Mouse (Mus musculus) midbrain, embryonic 16.5 days (tissue): ENCODE results near the gene Pilra. TPM values are rescaled to one million over a fixed set of nuclear protein-coding genes. Genes with fewer than 3 reads are reported as not detected.

Experiments used
- ATAC-seq: fragments of 200-750 bp; cut with Nextera tagmentation; 2 replicates; pipeline ENCODE4 v1.8.0; 2017; ENCODE audit warnings: moderate TSS enrichment
- H3K27ac ChIP-seq: fragments of 300-500 bp; sonication (generic); 2 replicates; pipeline ENCODE4 v1.5.1; 2014; ENCODE audit warnings: mild to moderate bottlenecking, low read length, mixed read lengths
- H3K27me3 ChIP-seq: fragments of 300-500 bp; sonication (generic); 2 replicates; pipeline ENCODE4 v1.6.1; 2014; ENCODE audit warnings: low read depth, low read length, mixed read lengths; ENCODE audit not compliant: control insufficient read depth, insufficient read depth
- H3K36me3 ChIP-seq: fragments of 300-500 bp; sonication (generic); 2 replicates; pipeline ENCODE4 v1.6.1; 2014; ENCODE audit warnings: mild to moderate bottlenecking, low read length, moderate library complexity, mixed read lengths; ENCODE audit not compliant: control insufficient read depth, insufficient read depth
- H3K4me1 ChIP-seq: fragments of 300-500 bp; sonication (generic); 2 replicates; pipeline ENCODE4 v1.6.1; 2014; ENCODE audit warnings: mild to moderate bottlenecking, low read length, mixed read lengths; ENCODE audit not compliant: control insufficient read depth, insufficient read depth
- H3K4me2 ChIP-seq: fragments of 300-500 bp; sonication (generic); 2 replicates; pipeline ENCODE4 v1.6.1; 2014; ENCODE audit warnings: mild to moderate bottlenecking, low read length, mixed read lengths
- H3K4me3 ChIP-seq: fragments of 300-500 bp; sonication (generic); 2 replicates; pipeline ENCODE4 v1.5.1; 2014; ENCODE audit warnings: low read depth, mild to moderate bottlenecking, low read length, moderate library complexity, mixed read lengths
- H3K9ac ChIP-seq: fragments of 300-500 bp; sonication (generic); 2 replicates; pipeline ENCODE4 v1.6.1; 2014; ENCODE audit warnings: low read depth, low read length, mixed read lengths
- H3K9me3 ChIP-seq: fragments of 300-500 bp; sonication (generic); replicated peaks from 2 replicates; pipeline ENCODE4 v1.6.1; 2014; ENCODE audit warnings: mild to moderate bottlenecking, low read length, mixed read lengths; ENCODE audit not compliant: control insufficient read depth, poor library complexity, severe bottlenecking
- WGBS: fragments of 180-500 bp; shearing (Covaris S2); extraction: QIAGEN DNeasy Blood & Tissue Kit; methylation state at CpG from one replicate; pipeline ENCODE4 v1.1.7; 2014; 5-methylcytosine and 5-hydroxymethylcytosine counted together
- polyA plus RNA-seq: library from polyadenylated mRNA; unstranded; fragments of >200 nt; fragmentation: Nextera tagmentation; extraction: Ambion mirVana; gene quantifications from 2 replicates; pipeline ENCODE4 v1.2.1, GENCODE M21; 2015

The Pilra gene
- polyA plus RNA-seq, 1 experiment from 2014 or later: 0.48 TPM

GRCm38 (mm10) chr5:137778635-137779034 lies 57.4 kb downstream of the Pilra start, which contains the start of gene Ppp1r35:
Ppp1r35 (plus strand) TSS chr5:137778849.
- WGBS: 0% methylated on average over 31 of the region's 31 CpGs
- ATAC-seq: peak; percentile 96
- Histone ChIP-seq H3K4me3 (peak within 1 kb of the TSS; percentile 79), H3K9me3 (no peaks in the 10 kb centered on the region), H3K9ac (peak within 1 kb of the TSS; percentile 88), H3K4me1 (peaks cover 31% of the 10 kb centered on the region), H3K27me3 (no peaks in the 10 kb centered on the region), H3K4me2 (peak within 1 kb of the TSS; percentile 97), H3K27ac (peak within 1 kb of the TSS; percentile 87), H3K36me3 (peaks cover 15% of the 10 kb centered on the region)

- 89% methylated on average over 7 of the region's 7 CpGs for WGBS
- H3K4me1 ChIP-seq: peaks cover 21% of the 10 kb centered on the region
- H3K27ac ChIP-seq: peak overlapping the region; percentile 87; the same call in 1 of the 2 replicates
- no peak overlapping the region for H3K4me3 ChIP-seq
- no peak for ATAC-seq
- no peaks in the 10 kb centered on the region for H3K27me3 ChIP-seq
- peaks cover 9% of the 10 kb centered on the region for H3K36me3 ChIP-seq
- no peak overlapping the region for H3K4me2 ChIP-seq
- H3K9me3 ChIP-seq: no peaks in the 10 kb centered on the region
- no peak overlapping the region for H3K9ac ChIP-seq
These were observed 58.7 kb downstream of the Pilra start for GRCm38 (mm10) chr5:137777267-137777845.

GRCm38 (mm10) chr5:137776408-137776918 lies 59.6 kb downstream of the Pilra start:
- H3K9ac ChIP-seq: no peak overlapping the region
- H3K9me3 ChIP-seq: no peaks in the 10 kb centered on the region
- no peaks in the 10 kb centered on the region for H3K27me3 ChIP-seq
- H3K36me3 ChIP-seq: no peaks in the 10 kb centered on the region
- H3K4me3 ChIP-seq: no peak overlapping the region
- no peak for ATAC-seq
- no peak overlapping the region for H3K4me2 ChIP-seq
- H3K4me1 ChIP-seq: peaks cover 14% of the 10 kb centered on the region
- H3K27ac ChIP-seq: no peak overlapping the region
- 46% methylated on average over 5 of the region's 5 CpGs for WGBS

GRCm38 (mm10) chr5:137775587-137776290 lies 60.3 kb downstream of the Pilra start:
- no peaks in the 10 kb centered on the region for H3K36me3 ChIP-seq
- H3K27me3 ChIP-seq: no peaks in the 10 kb centered on the region
- no peak overlapping the region for H3K27ac ChIP-seq
- peaks cover 13% of the 10 kb centered on the region for H3K4me1 ChIP-seq
- 89% methylated on average over 2 of the region's 2 CpGs for WGBS
- H3K9ac ChIP-seq: no peak overlapping the region
- no peak overlapping the region for H3K4me3 ChIP-seq
- no peak for ATAC-seq
- H3K4me2 ChIP-seq: no peak overlapping the region
- no peaks in the 10 kb centered on the region for H3K9me3 ChIP-seq

- no peak overlapping the region for H3K27ac ChIP-seq
- H3K4me3 ChIP-seq: no peak overlapping the region
- no peak for ATAC-seq
- H3K9ac ChIP-seq: no peak overlapping the region
- H3K36me3 ChIP-seq: no peaks in the 10 kb centered on the region
- H3K9me3 ChIP-seq: no peaks in the 10 kb centered on the region
- no peak overlapping the region for H3K4me2 ChIP-seq
- H3K4me1 ChIP-seq: peaks cover 9% of the 10 kb centered on the region
- H3K27me3 ChIP-seq: no peaks in the 10 kb centered on the region
These were observed 63.3 kb downstream of the Pilra start for GRCm38 (mm10) chr5:137772755-137773154.

Other genes with a start within 250 kb of the Pilra start
- 57.2 and 60.9 TPM in 2 replicates for gene Mospd3, start 235.2 kb downstream of the Pilra start, polyA plus RNA-seq
- 11.9 and 13.3 TPM in 2 replicates for gene Pcolce, start 222.5 kb downstream of the Pilra start, polyA plus RNA-seq
- 0.11 and 0.12 TPM in 2 replicates for gene Fbxo24, start 207.3 kb downstream of the Pilra start, polyA plus RNA-seq
- 18.8 and 19.2 TPM in 2 replicates for gene Lrch4, start 207.2 kb downstream of the Pilra start, polyA plus RNA-seq
- gene Gm20605, start 207.1 kb downstream of the Pilra start, polyA plus RNA-seq: 8.2 and 9.2 TPM in 2 replicates
- gene Sap25, start 194.9 kb downstream of the Pilra start, polyA plus RNA-seq: 5.9 and 6.7 TPM in 2 replicates
- 0.15 and 0.16 TPM in 2 replicates for gene Irs3, start 190.6 kb downstream of the Pilra start, polyA plus RNA-seq
- 15.8 and 20.4 TPM in 2 replicates for gene Agfg2, start 151.6 kb downstream of the Pilra start, polyA plus RNA-seq
- gene Nyap1, start 94.7 kb downstream of the Pilra start, polyA plus RNA-seq: 67.2 and 67.5 TPM in 2 replicates
- 55.4 and 74.1 TPM in 2 replicates for gene Tsc22d4, start 90.6 kb downstream of the Pilra start, polyA plus RNA-seq
- gene Ppp1r35, start 57.4 kb downstream of the Pilra start, polyA plus RNA-seq: 33.5 and 36.6 TPM in 2 replicates
- 10.4 and 11.6 TPM in 2 replicates for gene Mepce, start 48.6 kb downstream of the Pilra start, polyA plus RNA-seq
- 11.6 and 13.1 TPM in 2 replicates for gene Zcwpw1, start 48.5 kb downstream of the Pilra start, polyA plus RNA-seq
- 0.39 TPM in 1 of 2 replicates, not detected in the other for gene Pilrb1, start 21.8 kb upstream of the Pilra start, polyA plus RNA-seq
- not detected in 2 replicates for gene Pilrb2, start 35.5 kb upstream of the Pilra start, polyA plus RNA-seq
- not detected in 2 replicates for gene Cyp3a13, start 85.3 kb upstream of the Pilra start, polyA plus RNA-seq
- gene Gjc3, start 126.8 kb upstream of the Pilra start, polyA plus RNA-seq: 0.31 and 0.44 TPM in 2 replicates
- gene Azgp1, start 145.2 kb upstream of the Pilra start, polyA plus RNA-seq: not detected in 2 replicates
- gene Smok3a, start 185.0 kb upstream of the Pilra start, polyA plus RNA-seq: not detected in 2 replicates
- not detected in 2 replicates for gene Smok3b, start 185.1 kb upstream of the Pilra start, polyA plus RNA-seq
- gene Smok3c, start 216.9 kb upstream of the Pilra start, polyA plus RNA-seq: not detected in 2 replicates
- gene Zkscan1, start 248.8 kb upstream of the Pilra start, polyA plus RNA-seq: 22.7 and 25.4 TPM in 2 replicates